Mouse (Mus musculus) heart, embryonic 12.5 days (tissue): ENCODE data around the gene Efcab2. TPM values are rescaled to one million over a fixed set of nuclear protein-coding genes. Genes with fewer than 3 reads are reported as not detected.
A peak's percentile ranks its signal among the peaks of the same experiment; 100 is the strongest.

Source experiments
- ATAC-seq: fragments of 200-750 bp; cut with Nextera tagmentation; 2 replicates; pipeline ENCODE4 v1.8.0; 2017; ENCODE audit warnings: moderate TSS enrichment, moderate library complexity; ENCODE audit not compliant: insufficient number of reproducible peaks, low FRiP score
- H3K27ac ChIP-seq: fragments of 300-500 bp; sonication (generic); 2 replicates; pipeline ENCODE4 v1.5.1; 2016; ENCODE audit warnings: mild to moderate bottlenecking, moderate library complexity; ENCODE audit not compliant: poor library complexity, severe bottlenecking
- H3K27me3 ChIP-seq: fragments of 300-500 bp; sonication (generic); replicated peaks from 2 replicates; pipeline ENCODE4 v1.6.1; 2016; ENCODE audit warnings: mild to moderate bottlenecking, moderate library complexity
- H3K36me3 ChIP-seq: fragments of 300-500 bp; sonication (generic); 2 replicates; pipeline ENCODE4 v1.6.1; 2016; ENCODE audit warnings: mild to moderate bottlenecking, moderate library complexity
- H3K4me1 ChIP-seq: fragments of 300-500 bp; sonication (generic); replicated peaks from 2 replicates; pipeline ENCODE4 v1.6.1; 2016; ENCODE audit warnings: mild to moderate bottlenecking
- H3K4me2 ChIP-seq: fragments of 300-500 bp; sonication (generic); 2 replicates; pipeline ENCODE4 v1.6.1; 2016; ENCODE audit warnings: mild to moderate bottlenecking, moderate library complexity
- H3K4me3 ChIP-seq: fragments of 300-500 bp; sonication (generic); 2 replicates; pipeline ENCODE4 v1.5.1; 2016; ENCODE audit warnings: mild to moderate bottlenecking
- H3K9ac ChIP-seq: fragments of 300-500 bp; sonication (generic); 2 replicates; pipeline ENCODE4 v1.6.1; 2016; ENCODE audit warnings: mild to moderate bottlenecking, moderate library complexity
- H3K9me3 ChIP-seq: fragments of 300-500 bp; sonication (generic); replicated peaks from 2 replicates; pipeline ENCODE4 v1.6.1; 2016; ENCODE audit warnings: mild to moderate bottlenecking, moderate library complexity
- WGBS: fragments of 180-500 bp; shearing (Covaris S2); methylation state at CpG from one replicate; pipeline ENCODE4 v1.1.7; 2016; 5-methylcytosine and 5-hydroxymethylcytosine counted together
- polyA plus RNA-seq: library from polyadenylated mRNA; unstranded; fragments of >200 nt; fragmentation: Nextera tagmentation; extraction: Ambion mirVana; gene quantifications from 2 replicates; pipeline ENCODE4 v1.2.1, GENCODE M21; 2016

Efcab2 gene
- polyA plus RNA-seq = 12.4 and 13.5 TPM in 2 replicates

DNA sequence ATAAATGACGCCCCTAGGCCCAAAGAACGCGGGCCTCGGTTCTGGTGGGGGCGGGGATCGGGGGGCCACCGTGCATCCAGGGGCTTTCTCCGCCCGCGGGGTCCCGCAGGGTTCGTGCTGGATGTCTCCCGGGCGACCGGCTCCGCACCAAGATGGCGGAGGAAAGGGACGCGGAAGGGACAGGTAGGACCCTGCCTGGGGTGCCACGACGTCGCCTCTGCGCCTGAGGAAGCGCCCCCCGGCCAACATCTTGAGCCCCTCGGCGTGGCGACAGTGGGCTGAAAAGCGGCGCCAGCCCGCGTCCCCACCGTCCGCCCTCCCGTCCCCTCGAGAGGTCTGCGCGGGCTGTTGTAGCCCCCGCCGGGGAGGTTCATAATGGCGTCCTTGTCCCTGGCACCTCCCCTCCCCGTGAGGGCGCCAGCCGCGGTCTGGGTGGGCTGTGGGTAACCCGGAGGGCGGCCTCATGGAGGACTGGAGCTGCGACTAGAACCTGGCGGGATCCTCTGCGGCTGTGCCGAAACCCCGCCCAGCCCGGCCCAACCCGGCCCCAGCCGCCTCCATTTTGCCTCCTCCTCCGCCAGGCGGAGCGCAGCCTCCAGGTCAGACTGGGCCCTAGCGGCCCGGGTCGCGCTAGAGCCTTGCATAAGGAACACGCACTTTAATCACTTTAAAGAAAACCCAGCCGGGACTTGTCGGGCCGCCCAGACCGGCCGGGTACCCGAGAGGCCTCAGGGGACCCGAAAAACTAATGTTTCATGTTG, at the start of gene Efcab2:
Efcab2 (plus strand) TSS at position 135 of the 761 bp plus-strand sequence.
- Histone ChIP-seq H3K36me3 (no peaks in the 10 kb centered on the region), H3K9me3 (no peaks in the 10 kb centered on the region), H3K4me2 (peak within 1 kb of the TSS; percentile 65), H3K4me3 (peak within 1 kb of the TSS; percentile 66), H3K9ac (peak within 1 kb of the TSS; percentile 92), H3K27me3 (no peaks in the 10 kb centered on the region), H3K4me1 (peaks cover 7% of the 10 kb centered on the region), H3K27ac (peak within 1 kb of the TSS; percentile 100)
- WGBS = under 1% methylated on average over 54 of the region's 70 CpGs
- ATAC-seq = peak; percentile 94

DNA sequence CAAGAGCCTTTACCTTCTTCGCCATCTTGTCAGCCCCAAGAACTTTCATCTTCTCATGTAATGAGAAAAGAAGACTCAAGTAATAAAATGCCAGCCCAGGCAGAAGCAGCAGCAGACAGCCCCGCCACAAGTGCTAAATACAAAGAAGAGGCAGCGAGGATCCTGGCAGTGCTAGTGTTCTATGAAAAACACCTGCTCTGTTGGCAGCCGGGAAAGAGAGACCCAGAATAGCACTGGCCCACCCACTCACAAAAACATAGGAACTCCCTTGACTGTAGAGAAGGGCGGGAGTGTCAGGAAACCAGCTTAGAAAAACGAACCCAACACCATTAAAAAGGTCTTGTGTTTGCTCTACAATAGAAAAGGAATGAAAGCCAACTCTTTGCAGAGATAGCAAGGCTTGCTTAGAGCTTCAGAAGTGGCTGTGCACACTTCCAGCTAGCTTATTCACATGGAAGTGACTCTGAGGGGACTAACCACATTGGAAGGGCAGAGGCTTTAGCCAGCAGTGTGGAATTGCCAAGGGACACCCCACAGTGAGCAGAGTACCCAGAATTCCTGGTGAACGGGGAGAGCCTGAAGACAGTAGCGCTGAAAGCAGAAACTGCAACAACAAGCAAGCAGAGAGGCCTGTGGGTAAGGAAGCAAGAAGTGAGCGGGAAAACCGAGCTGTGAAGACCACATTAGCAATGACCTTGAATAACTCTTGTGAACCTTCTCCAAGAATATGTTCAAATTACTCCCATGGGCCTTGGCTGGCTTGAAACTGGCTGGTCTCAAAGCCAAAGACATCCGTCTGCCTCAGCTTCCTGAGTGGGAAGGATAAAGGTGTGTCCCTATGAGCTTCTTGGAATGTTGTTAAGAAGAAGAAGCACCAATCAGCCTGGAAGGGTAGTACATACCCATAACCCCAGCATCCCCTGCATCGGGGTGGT, 47.8 kb upstream of the Efcab2 start:
- no peak overlapping the region for H3K4me3 ChIP-seq
- H3K4me1 ChIP-seq = 0 out of 2 replicates have a peak, but pooled peaks cover 7% of the 10 kb centered on the region
- no peaks in the 10 kb centered on the region for H3K27me3 ChIP-seq
- WGBS = 66% methylated on average over 12 of the region's 12 CpGs
- H3K4me2 ChIP-seq = no peak overlapping the region
- no peak for ATAC-seq
- no peak overlapping the region for H3K9ac ChIP-seq
- no peaks in the 10 kb centered on the region for H3K36me3 ChIP-seq
- H3K9me3 ChIP-seq = no peaks in the 10 kb centered on the region
- no peak overlapping the region for H3K27ac ChIP-seq

DNA sequence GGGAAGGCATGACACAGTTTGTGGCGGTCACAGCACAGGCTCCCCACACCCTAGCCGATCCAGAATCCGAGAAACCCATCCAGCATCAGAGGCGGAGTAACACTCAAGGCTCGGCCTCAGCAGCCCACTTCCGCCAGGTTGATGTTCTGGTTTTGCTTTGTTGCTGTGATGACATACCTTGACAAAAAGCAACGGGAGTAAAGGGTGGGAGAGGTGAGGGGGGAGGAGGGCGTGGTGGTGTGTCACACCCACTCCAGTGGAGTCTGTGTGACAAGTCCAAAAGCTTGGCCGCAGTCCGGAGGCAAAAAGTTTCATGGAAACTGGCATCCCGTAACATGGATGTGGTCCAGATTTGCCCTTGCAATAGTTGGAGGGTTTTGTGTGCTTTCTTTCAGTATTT, 45.6 kb upstream of the Efcab2 start:
- 78% methylated on average over 11 of the region's 11 CpGs for WGBS
- no peak for ATAC-seq

DNA sequence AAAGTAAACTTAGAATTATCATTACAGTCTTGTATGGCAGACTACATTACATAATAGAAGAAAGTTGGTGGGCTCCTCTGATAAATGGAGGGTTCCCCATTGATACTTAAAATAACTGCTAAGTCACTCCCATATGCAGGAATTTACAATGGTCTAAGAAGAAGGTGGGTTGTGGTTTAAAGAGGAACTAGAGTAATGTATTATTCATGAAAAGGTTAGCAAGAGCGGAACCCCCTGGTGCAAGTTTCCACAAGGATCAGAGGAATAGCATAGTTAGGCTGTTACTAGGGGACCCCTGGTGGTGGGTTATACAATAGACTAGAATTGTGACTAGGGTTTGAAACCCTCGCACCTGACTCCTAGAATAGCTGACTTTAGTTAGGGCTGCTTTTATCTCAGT, 45.2 kb upstream of the Efcab2 start:
- H3K4me1 ChIP-seq = 0 out of 2 replicates have a peak, but pooled peaks cover 7% of the 10 kb centered on the region
- H3K27ac ChIP-seq = no peak overlapping the region
- ATAC-seq = no peak
- H3K4me3 ChIP-seq = no peak overlapping the region
- H3K36me3 ChIP-seq = no peaks in the 10 kb centered on the region
- H3K27me3 ChIP-seq = no peaks in the 10 kb centered on the region
- 84% methylated on average over 2 of the region's 2 CpGs for WGBS
- H3K4me2 ChIP-seq = no peak overlapping the region
- no peak overlapping the region for H3K9ac ChIP-seq
- no peaks in the 10 kb centered on the region for H3K9me3 ChIP-seq

More for the DNA sequence above, 45.6 kb upstream of the Efcab2 start:
- Histone ChIP-seq H3K4me2 (no peak overlapping the region), H3K36me3 (no peaks in the 10 kb centered on the region), H3K9me3 (no peaks in the 10 kb centered on the region), H3K4me3 (no peak overlapping the region), H3K27me3 (no peaks in the 10 kb centered on the region), H3K27ac (no peak overlapping the region), H3K9ac (no peak overlapping the region), H3K4me1 (0 out of 2 replicates have a peak, but pooled peaks cover 7% of the 10 kb centered on the region)

DNA sequence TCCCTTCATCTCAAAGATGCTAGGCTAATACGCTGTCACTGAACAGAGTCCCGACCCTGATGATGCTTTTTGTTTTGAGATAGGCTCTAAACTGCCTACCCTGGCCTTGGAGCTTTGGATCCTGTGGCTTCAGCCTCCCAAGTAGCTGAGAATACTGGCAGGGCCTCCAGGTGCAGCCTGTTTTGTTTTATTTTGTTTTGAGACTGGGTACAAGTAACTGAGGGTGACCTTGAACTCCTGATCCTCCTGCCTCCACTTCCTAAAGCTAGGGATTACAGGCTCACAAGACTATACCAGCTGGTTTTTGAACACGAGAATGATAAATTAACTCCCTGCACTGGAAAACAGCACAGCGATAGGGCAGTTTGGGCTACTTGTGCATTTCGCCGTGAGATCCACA, 40.7 kb upstream of the Efcab2 start:
- no peaks in the 10 kb centered on the region for H3K9me3 ChIP-seq
- H3K27me3 ChIP-seq = no peaks in the 10 kb centered on the region
- no peak overlapping the region for H3K27ac ChIP-seq
- WGBS = 85% methylated on average over 6 of the region's 6 CpGs
- ATAC-seq = no peak
- H3K4me3 ChIP-seq = no peak overlapping the region
- no peak overlapping the region for H3K4me2 ChIP-seq
- peaks cover 18% of the 10 kb centered on the region for H3K4me1 ChIP-seq
- H3K36me3 ChIP-seq = no peaks in the 10 kb centered on the region
- H3K9ac ChIP-seq = no peak overlapping the region

DNA sequence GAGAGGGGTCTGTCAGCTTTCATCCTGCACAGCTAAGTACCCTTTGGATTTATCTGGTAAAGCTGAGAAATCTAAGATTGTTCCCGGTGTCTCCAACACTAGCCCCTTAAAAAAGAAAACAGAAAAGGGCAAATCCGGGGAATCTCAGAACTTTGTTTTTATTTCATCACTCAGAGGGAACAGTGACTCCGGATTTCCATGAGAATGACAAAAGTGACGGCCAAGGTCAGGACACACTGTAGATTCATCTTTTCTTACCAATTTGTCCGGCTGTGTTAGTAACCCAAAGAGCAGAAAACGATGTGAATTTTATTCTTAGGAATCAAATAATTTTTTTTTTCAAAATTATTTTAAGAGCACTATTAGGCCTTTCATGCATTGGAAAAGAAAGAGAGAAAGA, 37.8 kb upstream of the Efcab2 start:
- no peak overlapping the region for H3K4me3 ChIP-seq
- ATAC-seq = no peak
- H3K9me3 ChIP-seq = no peaks in the 10 kb centered on the region
- WGBS = 55% methylated on average over 6 of the region's 6 CpGs
- H3K27ac ChIP-seq = peak overlapping the region; percentile 93
- peaks cover 18% of the 10 kb centered on the region for H3K4me1 ChIP-seq
- no peak overlapping the region for H3K9ac ChIP-seq
- H3K36me3 ChIP-seq = no peaks in the 10 kb centered on the region
- H3K4me2 ChIP-seq = peak overlapping the region; percentile 81; the same call in 1 of the 2 replicates
- no peaks in the 10 kb centered on the region for H3K27me3 ChIP-seq

DNA sequence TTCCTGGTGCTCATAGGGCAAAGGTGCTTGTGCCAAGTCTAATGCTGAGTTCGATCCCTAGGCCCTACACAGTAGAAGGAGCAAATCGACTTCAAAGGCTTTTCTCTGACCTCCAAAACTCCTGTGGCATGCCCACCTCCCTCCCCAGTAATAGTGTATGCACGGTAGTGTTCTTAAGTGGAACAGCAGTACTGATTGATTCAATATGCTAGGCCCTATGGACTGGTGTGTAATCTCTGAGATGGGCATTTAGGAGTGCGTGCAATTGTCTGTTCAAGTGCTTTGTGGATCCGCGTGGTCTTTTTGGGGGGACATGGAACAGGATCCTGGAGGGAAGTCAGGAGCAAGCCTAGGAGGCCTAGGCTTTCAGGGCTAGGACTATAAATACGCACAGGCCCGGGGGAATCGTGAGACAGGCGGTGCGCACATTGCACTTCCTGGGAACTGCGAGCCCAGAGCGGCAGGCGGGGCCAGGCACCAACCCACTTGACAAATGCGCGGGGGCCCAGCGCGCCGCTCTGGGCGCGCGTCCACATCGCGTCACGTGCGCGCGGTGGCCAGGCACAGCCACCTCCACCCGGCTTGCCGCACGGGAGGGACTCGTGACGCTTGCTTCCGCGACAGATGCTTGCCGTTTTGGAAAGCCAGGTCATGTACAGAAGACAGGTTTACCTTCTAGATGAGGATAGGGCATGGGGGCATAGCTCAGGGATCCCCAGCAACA, 37.2 kb upstream of the Efcab2 start:
- peaks cover 18% of the 10 kb centered on the region for H3K4me1 ChIP-seq
- WGBS = 2% methylated on average over 36 of the region's 36 CpGs
- no peaks in the 10 kb centered on the region for H3K27me3 ChIP-seq
- H3K4me3 ChIP-seq = peak overlapping the region; percentile 58
- H3K36me3 ChIP-seq = no peaks in the 10 kb centered on the region
- H3K9ac ChIP-seq = peak overlapping the region; percentile 79
- H3K27ac ChIP-seq = peak overlapping the region; percentile 93
- H3K4me2 ChIP-seq = peak overlapping the region; percentile 81
- peak; percentile 97 for ATAC-seq
- H3K9me3 ChIP-seq = no peaks in the 10 kb centered on the region

DNA sequence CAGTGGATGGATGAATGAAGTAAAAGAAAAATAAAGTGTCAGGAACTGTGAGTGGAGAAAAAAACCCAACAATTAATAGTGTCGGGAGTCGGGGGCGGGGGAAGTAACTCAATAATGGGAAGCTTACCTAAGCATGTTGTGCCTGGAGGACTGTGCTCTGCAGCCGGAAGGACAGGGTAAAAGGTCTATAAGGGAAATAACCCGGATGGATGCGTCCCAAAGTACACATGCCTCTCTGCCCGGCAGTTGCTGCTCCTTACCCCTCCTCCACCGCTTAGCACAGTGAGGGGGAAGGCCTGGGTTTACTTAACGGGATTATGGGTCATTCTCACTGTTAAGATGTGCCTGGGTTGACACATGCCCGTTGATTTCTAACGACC, 36.6 kb upstream of the Efcab2 start:
- peak overlapping the region; percentile 93 for H3K27ac ChIP-seq
- H3K9ac ChIP-seq = peak overlapping the region; percentile 79
- peak overlapping the region; percentile 58 for H3K4me3 ChIP-seq
- ATAC-seq = peak; percentile 82
- H3K4me2 ChIP-seq = peak overlapping the region; percentile 81
- H3K36me3 ChIP-seq = no peaks in the 10 kb centered on the region
- H3K9me3 ChIP-seq = no peaks in the 10 kb centered on the region
- peaks cover 18% of the 10 kb centered on the region for H3K4me1 ChIP-seq
- WGBS = under 1% methylated on average over 11 of the region's 11 CpGs
- H3K27me3 ChIP-seq = no peaks in the 10 kb centered on the region

DNA sequence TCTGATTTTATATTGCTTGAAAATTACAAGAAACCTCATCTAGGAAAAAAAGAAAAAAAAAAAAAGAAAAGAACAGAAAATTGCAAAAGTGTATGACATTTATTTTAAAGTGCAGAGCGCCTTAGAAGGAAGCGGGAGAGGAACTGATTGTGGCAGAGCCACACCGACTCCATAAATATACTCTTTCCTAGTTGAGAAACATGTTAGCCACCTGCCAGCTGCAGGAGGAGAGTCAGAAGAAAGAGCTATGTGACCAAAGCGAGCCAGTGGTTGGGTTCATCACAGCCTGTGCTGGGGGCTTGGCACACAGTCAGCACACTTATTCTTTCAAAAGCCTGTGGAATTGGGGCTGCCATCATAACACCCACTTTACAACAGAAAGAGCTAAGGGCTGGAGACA, 33.2 kb upstream of the Efcab2 start:
- no peak overlapping the region for H3K27ac ChIP-seq
- H3K4me1 ChIP-seq = peaks cover 16% of the 10 kb centered on the region
- no peak overlapping the region for H3K9ac ChIP-seq
- no peak for ATAC-seq
- no peaks in the 10 kb centered on the region for H3K27me3 ChIP-seq
- H3K9me3 ChIP-seq = no peaks in the 10 kb centered on the region
- 76% methylated on average over 4 of the region's 4 CpGs for WGBS
- H3K4me2 ChIP-seq = no peak overlapping the region
- H3K4me3 ChIP-seq = no peak overlapping the region
- H3K36me3 ChIP-seq = no peaks in the 10 kb centered on the region

DNA sequence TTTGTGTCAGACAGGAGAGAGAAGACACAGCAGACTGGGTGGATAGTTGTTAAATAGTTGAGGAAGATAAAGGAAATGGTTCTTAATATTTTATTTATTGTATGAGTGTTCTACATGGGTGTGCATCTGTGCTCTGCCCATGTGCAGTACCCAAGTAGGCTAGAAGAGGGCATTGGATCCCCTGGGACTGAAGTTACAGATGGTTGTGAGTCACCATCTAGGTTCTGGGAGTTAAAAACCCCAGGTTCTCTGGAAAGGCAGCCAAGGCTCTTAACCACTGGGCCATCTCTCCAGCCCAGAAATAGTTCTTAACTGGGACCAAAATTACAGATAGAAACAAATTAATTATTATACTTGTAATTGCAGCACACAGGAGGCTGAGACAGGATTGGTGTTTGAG, 30.5 kb upstream of the Efcab2 start:
- Histone ChIP-seq H3K4me2 (no peak overlapping the region), H3K9ac (no peak overlapping the region), H3K27ac (no peak overlapping the region), H3K4me3 (no peak overlapping the region), H3K4me1 (no peaks in the 10 kb centered on the region), H3K36me3 (no peaks in the 10 kb centered on the region), H3K27me3 (no peaks in the 10 kb centered on the region), H3K9me3 (no peaks in the 10 kb centered on the region)
- ATAC-seq = no peak

DNA sequence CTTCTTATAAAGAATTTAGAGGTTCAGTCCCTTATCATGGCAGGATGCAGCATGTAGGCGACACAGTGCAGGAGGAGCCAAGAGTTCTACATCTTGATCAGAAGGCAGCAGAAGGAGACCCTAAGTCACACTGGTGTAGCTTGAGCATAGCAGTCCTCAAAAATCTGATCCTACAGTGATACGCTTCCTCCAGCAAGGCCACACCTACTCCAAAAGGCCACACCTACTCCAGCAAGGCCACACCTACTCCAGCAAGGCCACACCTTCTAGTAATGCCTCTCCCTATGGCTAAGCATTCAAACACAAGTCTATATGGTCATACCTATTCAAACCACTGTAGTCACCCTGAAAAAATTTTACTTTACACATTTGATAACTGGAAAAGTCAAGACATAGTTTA, 29.8 kb upstream of the Efcab2 start:
- H3K4me1 ChIP-seq = no peaks in the 10 kb centered on the region
- no peak overlapping the region for H3K27ac ChIP-seq
- WGBS = 74% methylated on average over 2 of the region's 2 CpGs
- no peaks in the 10 kb centered on the region for H3K36me3 ChIP-seq
- H3K4me3 ChIP-seq = no peak overlapping the region
- H3K27me3 ChIP-seq = no peaks in the 10 kb centered on the region
- ATAC-seq = 0 out of 2 replicates have a peak, but pooled peaks have one; percentile 29
- no peaks in the 10 kb centered on the region for H3K9me3 ChIP-seq
- no peak overlapping the region for H3K4me2 ChIP-seq
- H3K9ac ChIP-seq = no peak overlapping the region
